Mouse (Mus musculus): Measurements from ENCODE around the gene Neu3. TPM values are rescaled to one million over a fixed set of nuclear protein-coding genes. Genes with fewer than 3 reads are reported as not detected.
A peak's percentile ranks its signal among the peaks of the same experiment; 100 is the strongest.

The Neu3 gene
- total and polyA plus RNA-seq, 2 experiments from 2014 or later, result 3.0 to 4.7 TPM

DNA sequence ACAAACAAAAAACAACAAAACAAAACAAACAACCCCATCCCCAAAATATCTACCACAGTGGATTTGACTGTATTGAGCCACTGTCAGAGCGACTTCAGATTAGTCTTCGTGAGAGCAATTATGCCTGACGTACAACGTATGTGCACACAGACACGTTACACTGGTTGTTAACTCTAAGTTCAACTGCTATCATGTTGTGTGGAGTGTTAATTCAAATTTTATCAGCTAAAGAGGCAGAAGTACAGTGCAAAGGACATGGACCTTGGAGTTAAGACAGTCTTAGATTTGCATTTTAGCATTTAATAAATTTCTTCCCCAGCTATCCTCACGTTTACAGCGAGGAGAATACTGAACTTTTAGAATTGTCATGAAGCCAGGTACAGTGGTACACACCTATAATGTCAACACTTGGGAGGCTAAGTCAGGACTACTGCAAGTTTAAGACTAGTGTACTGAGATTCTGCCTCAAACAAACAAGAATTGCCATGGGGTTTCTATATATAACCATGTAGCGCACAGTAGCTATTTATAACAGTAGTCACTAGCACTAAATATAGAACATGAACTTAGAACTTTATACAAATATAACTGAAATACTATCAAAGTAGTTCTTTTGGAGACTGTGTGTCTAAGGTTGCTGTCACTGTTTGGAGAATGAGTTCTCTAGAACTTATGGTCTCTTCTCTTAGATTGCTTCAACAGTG lies 17.5 kb upstream of the Neu3 start:
- H3K36me3 ChIP-seq (replicated peaks; ENCODE audit: control insufficient read depth, insufficient read depth, low read length), result peaks cover 65% of the 10 kb centered on the region

DNA sequence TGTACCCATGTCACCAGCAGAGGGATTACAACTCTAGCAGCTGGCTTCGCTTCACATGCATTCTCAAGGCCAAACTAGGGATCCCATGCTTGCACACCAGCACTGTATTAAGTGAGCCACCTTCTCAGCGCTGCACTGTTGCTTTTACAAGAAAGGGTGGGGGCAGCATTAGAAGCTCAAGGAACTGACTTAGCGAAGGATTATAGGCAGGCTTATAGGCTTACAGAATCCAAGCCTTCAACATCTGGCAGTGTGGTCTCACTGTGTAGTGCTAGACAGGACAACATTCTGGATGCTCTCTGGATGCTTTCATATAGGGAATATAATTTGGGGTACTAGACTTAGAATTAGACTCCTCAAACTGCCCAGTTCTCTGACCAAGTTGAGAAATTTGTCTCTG lies 10.0 kb upstream of the Neu3 start:
- no peaks in the 10 kb centered on the region for H3K27me3 ChIP-seq (ENCODE audit: control insufficient read depth, insufficient read depth, low read length)
- H3K36me3 ChIP-seq (replicated peaks; ENCODE audit: control insufficient read depth, insufficient read depth, low read length), result peaks cover 47% of the 10 kb centered on the region
- H3K9ac ChIP-seq (replicated peaks; ENCODE audit: low read depth, low read length), result no peak overlapping the region
- TF ChIP-seq EP300 (IDR thresholded peaks at IDR 0.05; ENCODE audit: low read depth) (no peak), CTCF (IDR thresholded peaks at IDR 0.05; ENCODE audit: low read depth) (peak; percentile 18)
- 80% methylated on average over 3 of the region's 3 CpGs for WGBS
- peaks cover 21% of the 10 kb centered on the region for H3K4me1 ChIP-seq (ENCODE audit: control insufficient read depth, insufficient read depth)
- H3K9me3 ChIP-seq (replicated peaks; ENCODE audit: control insufficient read depth, low read length), result no peaks in the 10 kb centered on the region
- DNase-seq (ENCODE audit: low spot score), result no peak
- no peak overlapping the region for H3K4me2 ChIP-seq (ENCODE audit: low read depth, low read length)
- H3K27ac ChIP-seq (ENCODE audit: low read depth), result peak overlapping the region; percentile 71
- no peak overlapping the region for H3K4me3 ChIP-seq (ENCODE audit: low read depth, low read length)
- ATAC-seq (ENCODE audit: insufficient read depth, low read depth), result no peak

More for the DNA sequence above, 17.5 kb upstream of the Neu3 start:
- DNase-seq (ENCODE audit: low spot score) (peak; percentile 77), ATAC-seq (ENCODE audit: insufficient read depth, low read depth) (peak; percentile 62; the same call in 1 of the 2 replicates)
- H3K4me2 ChIP-seq (ENCODE audit: low read depth, low read length), result 0 out of 2 replicates have a peak overlapping the region, but pooled peaks have one; percentile 9
- 68% methylated on average over 8 of the region's 8 CpGs for WGBS
- H3K27ac ChIP-seq (ENCODE audit: low read depth), result peak overlapping the region; percentile 78
- TF ChIP-seq EP300 (IDR thresholded peaks at IDR 0.05; ENCODE audit: low read depth) (no peak), CTCF (IDR thresholded peaks at IDR 0.05; ENCODE audit: low read depth) (no peak)
- H3K9me3 ChIP-seq (replicated peaks; ENCODE audit: control insufficient read depth, low read length), result no peaks in the 10 kb centered on the region
- no peak overlapping the region for H3K4me3 ChIP-seq (ENCODE audit: low read depth, low read length)
- peaks cover 13% of the 10 kb centered on the region for H3K4me1 ChIP-seq (ENCODE audit: control insufficient read depth, insufficient read depth)
- H3K9ac ChIP-seq (replicated peaks; ENCODE audit: low read depth, low read length), result no peak overlapping the region
- H3K27me3 ChIP-seq (ENCODE audit: control insufficient read depth, insufficient read depth, low read length), result no peaks in the 10 kb centered on the region

GRCm38 (mm10) chr7:99837358-99838071 lies 9.3 kb upstream of the Neu3 start:
- 36% methylated on average over 6 of the region's 6 CpGs for WGBS
- TF ChIP-seq EP300 (IDR thresholded peaks at IDR 0.05; ENCODE audit: low read depth) (no peak), CTCF (IDR thresholded peaks at IDR 0.05; ENCODE audit: low read depth) (no peak)
- Histone ChIP-seq H3K36me3 (replicated peaks; ENCODE audit: control insufficient read depth, insufficient read depth, low read length) (peaks cover 40% of the 10 kb centered on the region), H3K9ac (replicated peaks; ENCODE audit: low read depth, low read length) (no peak overlapping the region), H3K4me1 (ENCODE audit: control insufficient read depth, insufficient read depth) (peaks cover 21% of the 10 kb centered on the region), H3K9me3 (replicated peaks; ENCODE audit: control insufficient read depth, low read length) (no peaks in the 10 kb centered on the region), H3K4me2 (ENCODE audit: low read depth, low read length) (no peak overlapping the region), H3K4me3 (ENCODE audit: low read depth, low read length) (no peak overlapping the region), H3K27me3 (ENCODE audit: control insufficient read depth, insufficient read depth, low read length) (no peaks in the 10 kb centered on the region), H3K27ac (ENCODE audit: low read depth) (peak overlapping the region; percentile 71)
- ATAC-seq (ENCODE audit: insufficient read depth, low read depth) (peak; percentile 17; the same call in 1 of the 2 replicates), DNase-seq (ENCODE audit: low spot score) (peak; percentile 33)

DNA sequence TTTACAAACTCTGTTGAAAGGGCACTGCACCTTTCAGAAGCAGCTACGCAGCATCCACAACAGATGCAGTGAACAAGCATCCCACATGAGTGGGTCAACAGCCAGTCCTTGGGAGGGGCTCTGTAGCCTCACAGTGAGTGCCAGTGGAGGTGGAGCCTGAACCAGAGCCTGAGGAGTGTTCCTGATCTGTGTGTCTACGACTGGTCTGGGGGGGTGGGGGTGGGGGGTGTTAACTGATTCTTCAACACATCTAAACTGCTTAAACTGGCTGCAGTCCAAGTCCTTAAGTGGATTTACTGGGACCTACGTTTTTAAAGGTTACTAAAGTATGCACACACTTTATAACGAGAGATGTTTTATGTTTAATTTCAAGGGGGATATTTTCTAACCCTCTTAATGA lies 8.6 kb upstream of the Neu3 start:
- no peak overlapping the region for H3K27ac ChIP-seq (ENCODE audit: low read depth)
- TF ChIP-seq CTCF (IDR thresholded peaks at IDR 0.05; ENCODE audit: low read depth) (no peak), EP300 (IDR thresholded peaks at IDR 0.05; ENCODE audit: low read depth) (no peak)
- no peak for DNase-seq (ENCODE audit: low spot score)
- H3K4me2 ChIP-seq (ENCODE audit: low read depth, low read length), result no peak overlapping the region
- 24% methylated on average over 4 of the region's 4 CpGs for WGBS
- no peak overlapping the region for H3K4me3 ChIP-seq (ENCODE audit: low read depth, low read length)
- H3K36me3 ChIP-seq (replicated peaks; ENCODE audit: control insufficient read depth, insufficient read depth, low read length), result peaks cover 33% of the 10 kb centered on the region
- no peaks in the 10 kb centered on the region for H3K27me3 ChIP-seq (ENCODE audit: control insufficient read depth, insufficient read depth, low read length)
- H3K9me3 ChIP-seq (replicated peaks; ENCODE audit: control insufficient read depth, low read length), result no peaks in the 10 kb centered on the region
- no peak overlapping the region for H3K9ac ChIP-seq (replicated peaks; ENCODE audit: low read depth, low read length)
- peak; percentile 51; the same call in 1 of the 2 replicates for ATAC-seq (ENCODE audit: insufficient read depth, low read depth)
- peaks cover 21% of the 10 kb centered on the region for H3K4me1 ChIP-seq (ENCODE audit: control insufficient read depth, insufficient read depth)

DNA sequence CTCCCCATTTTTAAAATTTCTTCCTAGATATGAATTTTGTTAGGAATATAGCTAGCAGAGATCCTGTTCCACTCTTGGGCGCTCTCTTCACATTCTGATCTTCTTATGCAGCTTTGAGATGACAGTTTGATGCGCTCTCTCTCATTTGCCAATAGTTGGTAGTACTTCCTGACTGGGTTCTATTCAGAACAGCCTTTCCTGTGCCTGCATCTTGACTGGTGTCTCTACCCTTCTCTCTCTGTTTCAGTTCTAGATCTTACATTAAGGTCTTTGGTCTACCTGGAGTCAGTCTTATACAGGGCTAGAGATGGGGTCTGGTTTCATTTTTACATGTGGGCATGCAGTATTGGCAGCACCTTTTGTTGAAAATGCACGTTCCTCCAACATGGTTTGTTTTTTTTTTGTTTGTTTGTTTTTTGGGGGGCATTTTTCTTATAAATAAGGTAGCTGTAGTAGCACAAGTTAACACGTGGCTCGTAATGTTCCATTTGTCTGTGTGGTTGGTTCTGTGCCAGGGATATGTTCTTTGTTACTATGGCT lies 6.2 kb upstream of the Neu3 start:
- Histone ChIP-seq H3K9ac (replicated peaks; ENCODE audit: low read depth, low read length) (no peak overlapping the region), H3K4me1 (ENCODE audit: control insufficient read depth, insufficient read depth) (peaks cover 14% of the 10 kb centered on the region), H3K27ac (ENCODE audit: low read depth) (no peak overlapping the region), H3K9me3 (replicated peaks; ENCODE audit: control insufficient read depth, low read length) (no peaks in the 10 kb centered on the region), H3K4me2 (ENCODE audit: low read depth, low read length) (no peak overlapping the region), H3K36me3 (replicated peaks; ENCODE audit: control insufficient read depth, insufficient read depth, low read length) (peaks cover 12% of the 10 kb centered on the region), H3K4me3 (ENCODE audit: low read depth, low read length) (no peak overlapping the region), H3K27me3 (ENCODE audit: control insufficient read depth, insufficient read depth, low read length) (no peaks in the 10 kb centered on the region)
- TF ChIP-seq EP300 (IDR thresholded peaks at IDR 0.05; ENCODE audit: low read depth), result no peak
- TF ChIP-seq CTCF (IDR thresholded peaks at IDR 0.05; ENCODE audit: low read depth), result no peak
- 78% methylated on average over 5 of the region's 5 CpGs for WGBS
- no peak for ATAC-seq (ENCODE audit: insufficient read depth, low read depth)
- DNase-seq (ENCODE audit: low spot score), result no peak
